Mouse (Mus musculus) neutrophil, adult 5-6 weeks (primary cell): ENCODE results near the gene Acot13. TPM values are rescaled to one million over a fixed set of nuclear protein-coding genes. Genes with fewer than 3 reads are reported as not detected.
"Not testable (repeated sequence)": the region's sequence is repeated elsewhere in the genome, so short reads cannot be mapped to it uniquely, and the experiment has no call there.

Source experiments
- ATAC-seq: fragments of 151-379, 151-347 bp; 2 replicates; pipeline ENCODE4 v1.8.0; 2017; ENCODE audit warnings: mild to moderate bottlenecking, moderate TSS enrichment; ENCODE audit not compliant: insufficient number of reproducible peaks, poor library complexity, low FRiP score, severe bottlenecking; ENCODE audit errors: extremely low read depth
- total RNA-seq: library from RNA; stranded (forward); fragments of 200-1000 nt; gene quantifications from 2 replicates; pipeline ENCODE4 v1.2.3, GENCODE M21; 2017

Gene Acot13
- total RNA-seq = 24.4 and 27.4 TPM in 2 replicates

- peak; percentile 94 for ATAC-seq
Observed at GRCm38 (mm10) chr13:24831353-24832130, at the start of gene Acot13, which contains the start of gene Tdp2. TSS of gene Acot13 (minus strand) at chr13:24831540. TSS of gene Tdp2 (plus strand) at chr13:24831679.

GRCm38 (mm10) chr13:24880704-24881103 lies 49.4 kb upstream of the Acot13 start:
- ATAC-seq = no peak

GRCm38 (mm10) chr13:24880208-24880607 lies 48.9 kb upstream of the Acot13 start:
- ATAC-seq = no peak

GRCm38 (mm10) chr13:24879359-24880040 lies 48.2 kb upstream of the Acot13 start:
- no peak for ATAC-seq

GRCm38 (mm10) chr13:24868233-24868632 lies 36.9 kb upstream of the Acot13 start:
- no peak for ATAC-seq

- no peak for ATAC-seq
Observed at GRCm38 (mm10) chr13:24867789-24868188, 36.4 kb upstream of the Acot13 start.

- ATAC-seq = no peak
Observed at GRCm38 (mm10) chr13:24866430-24867402, 35.4 kb upstream of the Acot13 start.

GRCm38 (mm10) chr13:24862520-24862919 lies 31.2 kb upstream of the Acot13 start:
- ATAC-seq = no peak

- ATAC-seq = no peak
Observed at GRCm38 (mm10) chr13:24862021-24862420, 30.7 kb upstream of the Acot13 start.

- ATAC-seq = no peak
Observed at GRCm38 (mm10) chr13:24861084-24861483, 29.7 kb upstream of the Acot13 start.

- no peak for ATAC-seq
Observed at GRCm38 (mm10) chr13:24859115-24859514, 27.8 kb upstream of the Acot13 start.

GRCm38 (mm10) chr13:24852570-24852969 lies 21.2 kb upstream of the Acot13 start:
- ATAC-seq = no peak

GRCm38 (mm10) chr13:24851989-24852388 lies 20.6 kb upstream of the Acot13 start:
- ATAC-seq = no peak

GRCm38 (mm10) chr13:24849318-24849717 lies 18.0 kb upstream of the Acot13 start:
- ATAC-seq = no peak

GRCm38 (mm10) chr13:24844983-24845955 lies 13.9 kb upstream of the Acot13 start, which contains the start of gene D130043K22Rik:
TSS of gene D130043K22Rik (plus strand) at chr13:24845135.
- no peak for ATAC-seq

- ATAC-seq = no peak
Observed at GRCm38 (mm10) chr13:24841702-24842101, 10.4 kb upstream of the Acot13 start.

- no peak for ATAC-seq
Observed at GRCm38 (mm10) chr13:24839831-24840230, 8.5 kb upstream of the Acot13 start.

- ATAC-seq = not testable (repeated sequence)
Observed at GRCm38 (mm10) chr13:24837765-24838164, 6.4 kb upstream of the Acot13 start.
